Mouse (Mus musculus) liver, embryonic 16.5 days (tissue): ENCODE measurements at regions not wholly inside any gene's neighbourhood (a gene's known extent, or its start where the extent isn't known, plus 50 kb on each side); places are given as distances from the start of the nearest gene placed in this dataset. TPM values are rescaled to one million over a fixed set of nuclear protein-coding genes. Genes with fewer than 3 reads are reported as not detected.

Experiments
- ATAC-seq: fragments of 200-750 bp; cut with Nextera tagmentation; 2 replicates; pipeline ENCODE4 v1.8.0; 2017; ENCODE audit warnings: low read depth, mild to moderate bottlenecking, moderate number of reproducible peaks, moderate library complexity
- H3K27ac ChIP-seq: fragments of 300-500 bp; sonication (generic); 2 replicates; pipeline ENCODE4 v1.5.1; 2014; ENCODE audit warnings: mild to moderate bottlenecking, low read length
- H3K27me3 ChIP-seq: fragments of 300-500 bp; sonication (generic); 2 replicates; pipeline ENCODE4 v1.6.1; 2014; ENCODE audit warnings: low read depth, low read length, mixed read lengths; ENCODE audit not compliant: control insufficient read depth, insufficient read depth
- H3K36me3 ChIP-seq: fragments of 300-500 bp; sonication (generic); 2 replicates; pipeline ENCODE4 v1.6.1; 2014; ENCODE audit warnings: mild to moderate bottlenecking; ENCODE audit not compliant: control insufficient read depth, insufficient read depth
- H3K4me1 ChIP-seq: fragments of 300-500 bp; sonication (generic); 2 replicates; pipeline ENCODE4 v1.6.1; 2014; ENCODE audit warnings: low read depth, low read length, mixed read lengths; ENCODE audit not compliant: control insufficient read depth
- H3K4me2 ChIP-seq: fragments of 300-500 bp; sonication (generic); 2 replicates; pipeline ENCODE4 v1.6.1; 2014; ENCODE audit warnings: low read depth, low read length, mixed read lengths
- H3K4me3 ChIP-seq: fragments of 300-500 bp; sonication (generic); 2 replicates; pipeline ENCODE4 v1.5.1; 2014; ENCODE audit warnings: low read depth, mild to moderate bottlenecking, low read length
- H3K9ac ChIP-seq: fragments of 300-500 bp; sonication (generic); 2 replicates; pipeline ENCODE4 v1.6.1; 2014; ENCODE audit warnings: low read depth, low read length
- H3K9me3 ChIP-seq: fragments of 300-500 bp; sonication (generic); replicated peaks from 2 replicates; pipeline ENCODE4 v1.6.1; 2016; ENCODE audit warnings: low read length; ENCODE audit not compliant: control insufficient read depth
- WGBS: fragments of 180-500 bp; shearing (Covaris S2); extraction: QIAGEN DNeasy Blood & Tissue Kit; methylation state at CpG from one replicate; pipeline ENCODE4 v1.1.7; 2014; ENCODE audit not compliant: insufficient replicate concordance; 5-methylcytosine and 5-hydroxymethylcytosine counted together
- microRNA-seq: library from miRNA; unstranded; fragments of <30 nt; microRNA quantifications from one replicate; pipeline ENCODE4, GENCODE M21; 2016

DNA sequence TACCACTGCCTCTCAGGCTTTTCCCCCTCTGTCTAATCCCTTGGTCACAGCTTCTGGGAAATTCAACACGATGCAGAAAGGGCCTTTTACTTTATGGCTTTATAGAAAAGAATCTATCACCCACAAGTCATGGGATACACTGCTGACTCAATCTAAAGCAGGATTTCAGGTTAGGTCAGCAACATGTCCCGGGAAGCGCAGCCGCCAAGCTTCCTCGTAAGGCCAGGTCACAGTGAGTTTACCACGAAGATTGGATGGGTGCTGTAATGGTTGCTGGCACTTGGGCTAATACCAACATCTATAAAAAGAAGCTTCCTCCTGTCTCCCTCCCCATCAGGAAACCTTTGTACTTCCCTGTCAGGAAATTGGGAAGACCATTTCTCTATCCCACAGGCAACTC lies 70.0 kb upstream of the Gm9747 start:
- no peaks in the 10 kb centered on the region for H3K27me3 ChIP-seq
- 68% methylated on average over 6 of the region's 6 CpGs for WGBS
- no peak overlapping the region for H3K27ac ChIP-seq
- ATAC-seq, result no peak
- no peaks in the 10 kb centered on the region for H3K9me3 ChIP-seq
- H3K36me3 ChIP-seq, result no peaks in the 10 kb centered on the region
- no peak overlapping the region for H3K4me2 ChIP-seq
- no peak overlapping the region for H3K4me3 ChIP-seq
- no peaks in the 10 kb centered on the region; the same call in 1 of the 2 replicates for H3K4me1 ChIP-seq
- H3K9ac ChIP-seq, result no peak overlapping the region

GRCm38 (mm10) chr1:82168158-82168557 lies 64.8 kb upstream of the Gm9747 start:
- ATAC-seq, result no peak
- Histone ChIP-seq H3K9me3 (no peaks in the 10 kb centered on the region; the same call in 1 of the 2 replicates), H3K27me3 (no peaks in the 10 kb centered on the region), H3K4me2 (no peak overlapping the region), H3K36me3 (no peaks in the 10 kb centered on the region), H3K9ac (no peak overlapping the region), H3K4me1 (no peaks in the 10 kb centered on the region; the same call in 1 of the 2 replicates), H3K4me3 (no peak overlapping the region), H3K27ac (no peak overlapping the region)
- 56% methylated on average over 4 of the region's 4 CpGs for WGBS

- H3K4me3 ChIP-seq, result no peak overlapping the region
- H3K9ac ChIP-seq, result no peak overlapping the region
- no peaks in the 10 kb centered on the region; the same call in 1 of the 2 replicates for H3K4me1 ChIP-seq
- no peaks in the 10 kb centered on the region for H3K27me3 ChIP-seq
- WGBS, result 68% methylated on average over 2 of the region's 2 CpGs
- no peaks in the 10 kb centered on the region for H3K36me3 ChIP-seq
- no peak overlapping the region for H3K27ac ChIP-seq
- peak; percentile 84 for ATAC-seq
- no peaks in the 10 kb centered on the region; the same call in 1 of the 2 replicates for H3K9me3 ChIP-seq
- H3K4me2 ChIP-seq, result no peak overlapping the region
These were observed 64.0 kb upstream of the Gm9747 start for GRCm38 (mm10) chr1:82168949-82169348.

GRCm38 (mm10) chr1:82180427-82180826 lies 52.5 kb upstream of the Gm9747 start:
- Histone ChIP-seq H3K27ac (no peak overlapping the region), H3K27me3 (no peaks in the 10 kb centered on the region), H3K36me3 (no peaks in the 10 kb centered on the region), H3K4me2 (no peak overlapping the region), H3K9me3 (no peaks in the 10 kb centered on the region), H3K9ac (no peak overlapping the region), H3K4me3 (no peak overlapping the region), H3K4me1 (no peaks in the 10 kb centered on the region)
- ATAC-seq, result peak; percentile 75
- 31% methylated on average over 1 of the region's 1 CpGs for WGBS

Small RNA genes in the stretch of these regions (microRNA-seq; reads per million reads assigned to microRNA genes)
- not detected for gene Mir6344
